ENCODE assay signal across 27 mouse cellular contexts in genomic region chr1:192603556-192603955, GRCm38 (mm10).
DNase-seq lines count a peak whose midpoint lies in the region; ATAC-seq lines count a peak whose summit lies in the region.
"Had no signal": no experiment of that assay in that cellular context is flagged by ENCODE, and none has a peak within 500 bp of the region (broad histone marks: within the 10 kb centered on the region; RNA-seq: fewer than 3 reads in every experiment).

No protein-coding gene starts in this region.

- peak; percentile 18 for DNase-seq in kidney, adult 18-20 months
- DNase-seq in midbrain, embryonic 10.5 days (ENCODE audit: low spot score) = no peak
- peak; percentile 13 for DNase-seq in kidney, postnatal 10 days
- DNase-seq: adrenal gland, postnatal 14 days; cerebellum, adult 11-12 months; cerebellum, adult 9-11 months; gastrocnemius, adult 2 months; gastrocnemius, postnatal 36 days; heart, adult 18-20 months; heart, postnatal 36 days; liver, embryonic 13.5 days; lung, adult 18-20 months; lung, postnatal 4 days had no signal

- no peak overlapping the region for H3K4me3 ChIP-seq in kidney, embryonic 16.5 days (ENCODE audit: low read length)
- no peak overlapping the region for H3K4me3 ChIP-seq in midbrain, embryonic 10.5 days
- no peak overlapping the region for H3K4me3 ChIP-seq in midbrain, embryonic 13.5 days (replicated peaks)
- H3K4me3 ChIP-seq: embryonic facial prominence, embryonic 12.5 days; forebrain, embryonic 10.5 days; forebrain, embryonic 15.5 days; gastrocnemius, adult 2 months; limb, embryonic 15.5 days; liver, embryonic 13.5 days; midbrain, embryonic 15.5 days had no signal

- no peak overlapping the region for H3K27ac ChIP-seq in kidney, embryonic 16.5 days (ENCODE audit: low read length)
- H3K27ac ChIP-seq in midbrain, embryonic 10.5 days (replicated peaks) = 0 out of 2 replicates have a peak overlapping the region, but pooled peaks have one; percentile 49
- H3K27ac ChIP-seq in midbrain, embryonic 13.5 days = no peak overlapping the region
- H3K27ac ChIP-seq: forebrain, embryonic 10.5 days; forebrain, embryonic 15.5 days; gastrocnemius, adult 2 months; hindbrain, embryonic 14.5 days; kidney, postnatal 0 days; limb, embryonic 15.5 days; liver, embryonic 13.5 days; midbrain, embryonic 15.5 days had no signal

- no peak for ATAC-seq in kidney, embryonic 16.5 days (ENCODE audit: low FRiP score, low TSS enrichment)
- no peak for ATAC-seq in midbrain, embryonic 13.5 days
- ATAC-seq in megakaryocyte progenitor cell, adult 5-6 weeks (replicated peaks; ENCODE audit: poor library complexity) = no peak
- no peak for ATAC-seq in erythroblast, adult 5-6 weeks (replicated peaks; ENCODE audit: low FRiP score, poor library complexity, severe bottlenecking)
- ATAC-seq: CD4-positive, CD25-positive, alpha-beta regulatory T cell, adult 4 months; forebrain, embryonic 15.5 days; lung, postnatal 0 days; midbrain, embryonic 15.5 days had no signal

- no peak overlapping the region for H3K4me2 ChIP-seq in kidney, embryonic 16.5 days (replicated peaks; ENCODE audit: low read depth, low read length)
- no peak overlapping the region for H3K4me2 ChIP-seq in midbrain, embryonic 13.5 days (replicated peaks)
- H3K4me2 ChIP-seq: embryonic facial prominence, embryonic 12.5 days; forebrain, embryonic 15.5 days; heart, embryonic 11.5 days; hindbrain, embryonic 14.5 days; limb, embryonic 15.5 days; liver, embryonic 13.5 days; midbrain, embryonic 15.5 days had no signal

- H3K36me3 ChIP-seq in kidney, embryonic 16.5 days (ENCODE audit: insufficient read depth, low read length) = no peaks in the 10 kb centered on the region
- H3K36me3 ChIP-seq in midbrain, embryonic 10.5 days = no peaks in the 10 kb centered on the region
- H3K36me3 ChIP-seq in midbrain, embryonic 13.5 days = no peaks in the 10 kb centered on the region
- H3K36me3 ChIP-seq: embryonic facial prominence, embryonic 12.5 days; forebrain, embryonic 10.5 days; forebrain, embryonic 15.5 days; limb, embryonic 15.5 days; liver, embryonic 13.5 days; midbrain, embryonic 15.5 days had no signal

- H3K27me3 ChIP-seq in kidney, embryonic 16.5 days (ENCODE audit: insufficient read depth, low read length) = no peaks in the 10 kb centered on the region
- no peaks in the 10 kb centered on the region for H3K27me3 ChIP-seq in midbrain, embryonic 10.5 days (ENCODE audit: low read depth, poor library complexity, severe bottlenecking)
- no peaks in the 10 kb centered on the region for H3K27me3 ChIP-seq in midbrain, embryonic 13.5 days
- H3K27me3 ChIP-seq: embryonic facial prominence, embryonic 12.5 days; forebrain, embryonic 15.5 days; limb, embryonic 15.5 days; liver, embryonic 13.5 days; midbrain, embryonic 15.5 days had no signal

- no peaks in the 10 kb centered on the region for H3K9me3 ChIP-seq in kidney, embryonic 16.5 days (ENCODE audit: low read length)
- H3K9me3 ChIP-seq in midbrain, embryonic 10.5 days (replicated peaks) = no peaks in the 10 kb centered on the region
- no peaks in the 10 kb centered on the region for H3K9me3 ChIP-seq in midbrain, embryonic 13.5 days
- H3K9me3 ChIP-seq: embryonic facial prominence, embryonic 12.5 days; forebrain, embryonic 10.5 days; forebrain, embryonic 15.5 days; limb, embryonic 15.5 days; liver, embryonic 13.5 days; midbrain, embryonic 15.5 days had no signal

- no peak overlapping the region for H3K9ac ChIP-seq in kidney, embryonic 16.5 days (replicated peaks; ENCODE audit: low read length)
- no peak overlapping the region for H3K9ac ChIP-seq in midbrain, embryonic 13.5 days (replicated peaks)
- H3K9ac ChIP-seq: embryonic facial prominence, embryonic 12.5 days; forebrain, embryonic 15.5 days; hindbrain, embryonic 14.5 days; limb, embryonic 15.5 days; liver, embryonic 13.5 days; midbrain, embryonic 15.5 days had no signal

- no peaks in the 10 kb centered on the region for H3K4me1 ChIP-seq in kidney, embryonic 16.5 days (ENCODE audit: insufficient read depth, low read length)
- H3K4me1 ChIP-seq in midbrain, embryonic 10.5 days = peaks cover 12% of the 10 kb centered on the region
- H3K4me1 ChIP-seq in midbrain, embryonic 13.5 days (replicated peaks) = peaks cover 12% of the 10 kb centered on the region
- H3K4me1 ChIP-seq: liver, embryonic 13.5 days had no signal

- 45% methylated on average over 7 of the region's 7 CpGs for WGBS in kidney, embryonic 16.5 days
- WGBS in midbrain, embryonic 10.5 days = 62% methylated on average over 7 of the region's 7 CpGs
- WGBS in midbrain, embryonic 13.5 days = 60% methylated on average over 7 of the region's 7 CpGs
